Mouse (Mus musculus) embryo, embryonic 11 days (tissue): Measurements from ENCODE around the gene Zfp143.
"Not testable (repeated sequence)": the region's sequence is repeated elsewhere in the genome, so short reads cannot be mapped to it uniquely, and the experiment has no call there.

Experiments
- DNase-seq: peaks from one replicate; pipeline ENCODE4 v3.0.0-alpha.2; 2015

Gene Zfp143

DNA sequence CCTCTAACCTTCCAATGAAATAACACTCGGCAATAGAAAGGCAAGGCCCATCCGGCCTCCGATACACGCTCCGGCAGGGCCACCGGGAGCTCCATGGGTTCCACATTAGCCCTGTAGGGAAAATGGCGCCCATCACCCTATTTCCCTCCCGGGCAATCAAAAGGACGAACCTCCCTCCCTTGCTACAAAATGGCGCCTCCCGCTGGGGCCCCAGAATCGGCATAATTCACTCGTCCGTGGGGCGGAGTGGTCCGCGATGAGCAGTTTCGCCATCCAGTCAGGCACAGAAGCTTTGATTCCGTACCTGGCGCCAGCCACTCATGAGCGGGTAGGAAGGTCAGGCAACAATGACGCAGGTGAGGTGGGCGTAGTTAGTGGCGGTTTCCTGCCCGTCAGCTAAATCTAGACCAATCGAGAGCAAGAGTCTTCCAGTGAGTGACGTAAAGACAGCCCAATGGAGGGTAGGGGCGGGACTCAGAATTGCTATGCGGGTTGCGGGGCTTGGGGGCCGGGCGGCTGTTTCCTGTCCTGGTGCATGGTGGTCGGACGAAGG, at the start of gene Zfp143:
Gene Zfp143 (plus strand): TSS at position 19 of the 553 bp plus-strand sequence.
- DNase-seq, result peak; percentile 99

DNA sequence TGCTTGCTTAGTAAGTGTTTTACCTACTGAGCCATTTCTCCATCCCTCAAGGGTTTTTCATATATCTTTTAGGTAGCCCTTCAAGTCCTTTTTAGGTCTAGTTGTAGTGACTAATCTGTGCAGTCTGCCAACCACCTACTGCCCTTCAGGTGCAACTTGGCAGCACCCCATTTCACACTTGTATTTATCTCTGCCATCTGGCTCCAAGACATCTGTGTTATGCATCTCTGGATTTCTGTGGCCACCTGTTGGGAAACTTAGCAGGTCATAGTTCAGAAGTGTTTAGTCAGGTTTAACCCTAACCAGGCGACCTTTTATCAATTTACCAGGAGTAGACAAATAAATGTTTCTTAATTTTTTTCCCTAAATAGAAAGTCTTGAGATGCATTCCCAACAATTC, 49.6 kb upstream of the Zfp143 start:
- no peak for DNase-seq

DNA sequence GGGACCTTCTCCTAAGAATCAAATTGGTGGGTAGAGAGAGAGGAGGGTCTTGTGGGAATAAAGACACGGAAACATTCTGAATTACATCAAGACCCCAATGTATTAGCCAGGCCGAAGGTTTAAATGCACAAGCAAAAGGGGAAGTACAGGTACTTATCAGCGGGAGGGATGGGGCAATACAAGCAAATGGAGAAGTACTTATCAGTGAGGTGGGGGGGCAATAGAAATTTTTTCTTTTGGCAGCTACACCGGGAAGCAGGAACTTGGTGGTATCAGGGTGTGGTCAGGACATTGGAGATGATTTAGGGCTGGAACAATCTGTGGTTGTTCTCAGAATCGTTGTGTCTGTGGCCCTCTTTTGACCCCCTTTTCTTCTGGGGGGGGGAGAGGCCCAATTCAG, 46.7 kb upstream of the Zfp143 start:
- no peak for DNase-seq

DNA sequence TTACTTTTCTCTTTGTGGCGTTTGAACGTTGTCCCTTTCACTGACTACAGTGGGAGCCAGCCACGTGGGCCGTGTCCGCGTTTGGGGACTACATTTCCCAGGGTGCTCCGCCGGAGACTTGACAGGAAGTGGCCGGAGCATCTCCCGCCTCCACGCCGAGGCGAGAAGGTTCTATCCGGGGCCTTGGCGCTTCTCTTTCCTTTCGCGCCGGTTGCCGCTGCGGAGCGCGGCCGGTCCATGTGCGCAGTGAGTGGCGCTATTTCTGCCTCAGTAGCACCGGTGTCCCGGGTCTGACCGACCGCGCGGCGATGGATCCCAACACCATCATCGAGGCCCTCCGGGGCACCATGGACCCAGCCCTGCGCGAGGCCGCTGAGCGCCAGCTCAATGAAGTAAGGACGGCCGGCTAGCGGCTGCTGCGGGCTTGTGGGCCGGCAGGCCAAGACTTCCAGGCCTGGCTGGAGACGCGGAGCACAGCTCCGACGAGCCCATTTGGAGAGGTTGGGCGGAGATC, 42.8 kb upstream of the Zfp143 start, which contains the start of gene Ipo7:
Gene Ipo7 (plus strand): TSS at position 158 of the 514 bp plus-strand sequence.
- peak; percentile 97 for DNase-seq

DNA sequence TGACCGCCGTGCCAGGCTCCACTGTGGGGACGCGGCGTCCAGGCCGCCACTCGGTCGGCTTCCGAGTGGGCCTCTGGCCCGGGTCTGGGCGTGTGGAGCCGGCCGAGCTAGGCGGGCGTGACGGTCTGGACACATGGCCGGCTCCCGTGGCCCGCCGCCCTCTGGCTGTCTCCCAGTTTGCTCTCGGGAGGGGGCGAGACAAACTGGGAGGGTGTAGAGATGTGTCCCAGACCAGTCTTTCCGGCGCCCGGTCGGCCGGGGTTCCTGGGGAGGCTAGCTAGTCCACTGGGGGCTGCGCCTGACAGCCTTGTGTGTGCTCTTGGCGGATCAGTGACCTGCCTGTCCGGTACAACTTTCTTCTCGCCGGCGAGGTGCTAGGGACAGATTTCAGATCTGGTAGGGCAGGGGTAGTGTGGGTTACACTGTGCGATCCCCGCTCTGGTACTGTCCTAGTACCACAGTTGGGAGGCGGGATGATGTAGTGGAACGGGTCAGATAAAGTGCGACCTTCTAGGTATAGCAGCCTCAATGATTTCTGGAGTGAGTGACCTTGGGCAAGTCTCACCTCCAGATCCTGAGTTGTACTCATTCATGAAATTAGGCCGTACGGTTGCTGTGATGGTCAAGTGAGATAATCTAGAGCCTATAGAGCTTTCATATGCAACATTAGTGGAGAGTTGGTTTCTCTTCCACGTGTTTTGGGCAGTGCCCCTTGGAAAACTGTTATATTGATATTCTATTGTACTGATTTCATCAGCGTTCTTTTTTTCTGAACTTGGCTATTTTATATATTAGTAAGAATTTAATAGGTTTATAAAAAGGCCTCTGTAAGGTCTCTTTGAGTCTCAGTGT, 42.2 kb upstream of the Zfp143 start:
- no peak for DNase-seq

DNA sequence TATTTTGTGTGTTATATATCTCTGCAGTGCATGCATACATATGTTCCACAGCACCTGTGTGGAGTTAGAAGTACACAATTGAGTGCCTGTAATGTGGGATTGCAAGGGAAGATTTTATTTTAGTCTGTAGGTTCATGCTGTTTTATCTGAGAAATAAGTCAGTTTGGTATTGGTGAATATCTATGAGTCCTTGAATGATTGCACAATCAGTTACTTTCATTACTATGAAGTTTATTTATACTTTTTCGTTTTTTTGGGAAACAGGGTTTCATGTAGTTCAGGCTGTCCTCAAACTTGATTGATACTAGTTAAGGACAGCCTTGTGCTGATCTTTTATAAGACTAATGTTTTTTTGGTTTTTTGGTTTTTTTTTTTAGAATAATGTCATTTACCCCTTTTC, 37.5 kb upstream of the Zfp143 start:
- no peak for DNase-seq

DNA sequence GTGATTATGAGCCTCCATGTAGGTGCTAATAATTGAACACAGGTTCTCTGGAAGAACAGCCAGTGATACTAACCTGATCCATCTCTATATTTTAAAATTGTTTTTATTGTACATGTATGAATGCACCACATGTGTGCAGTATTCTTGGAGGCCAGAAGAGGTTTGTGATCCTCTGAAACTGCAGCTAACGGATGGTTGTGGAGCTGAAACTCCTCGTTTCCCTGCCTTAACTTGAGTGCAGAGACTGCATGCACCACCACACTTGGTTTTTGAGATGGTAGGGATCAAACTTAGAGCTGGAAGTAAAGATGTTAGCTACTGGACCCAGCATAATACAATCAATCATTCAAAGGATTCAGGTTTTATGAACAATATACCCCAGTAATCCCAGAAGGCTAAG, 34.4 kb upstream of the Zfp143 start:
- DNase-seq, result no peak

DNA sequence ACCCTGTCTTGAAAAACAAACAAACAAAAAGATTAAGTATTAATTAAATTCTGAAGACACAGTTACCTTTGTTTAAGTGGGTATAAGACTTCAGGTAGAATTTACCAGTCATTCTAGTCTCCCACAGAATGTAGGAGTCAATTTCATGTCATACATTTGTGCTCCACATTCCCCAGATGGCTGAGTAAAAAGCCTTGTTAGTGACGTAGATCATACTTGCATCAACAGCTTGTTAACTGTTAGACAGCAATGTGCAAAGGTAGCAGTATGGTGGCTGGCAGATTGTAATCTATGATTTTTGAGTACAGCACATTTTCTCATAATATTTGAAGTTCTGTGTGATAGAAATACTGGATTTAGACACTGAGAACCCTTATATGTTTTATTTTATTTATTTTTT, 32.2 kb upstream of the Zfp143 start:
- no peak for DNase-seq

DNA sequence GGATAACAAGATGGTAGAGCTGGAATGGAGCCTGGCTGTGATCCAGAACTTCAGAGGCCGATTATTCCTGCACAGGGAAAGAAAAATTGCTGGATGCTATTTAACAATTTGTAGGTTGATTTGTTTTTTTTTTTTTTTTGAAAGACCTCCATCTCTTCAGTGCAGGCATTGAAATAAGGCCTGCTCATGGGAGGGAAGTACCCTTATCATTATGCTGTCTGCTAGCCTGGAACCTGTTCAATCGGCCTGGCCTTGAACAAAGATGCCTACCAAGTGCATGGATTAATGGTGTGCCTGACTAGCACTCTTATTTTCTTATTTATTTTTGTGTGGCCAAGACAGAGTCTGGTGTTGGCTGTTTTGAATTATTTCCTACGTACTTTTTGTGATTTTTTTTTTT, 30.7 kb upstream of the Zfp143 start:
- no peak for DNase-seq

DNA sequence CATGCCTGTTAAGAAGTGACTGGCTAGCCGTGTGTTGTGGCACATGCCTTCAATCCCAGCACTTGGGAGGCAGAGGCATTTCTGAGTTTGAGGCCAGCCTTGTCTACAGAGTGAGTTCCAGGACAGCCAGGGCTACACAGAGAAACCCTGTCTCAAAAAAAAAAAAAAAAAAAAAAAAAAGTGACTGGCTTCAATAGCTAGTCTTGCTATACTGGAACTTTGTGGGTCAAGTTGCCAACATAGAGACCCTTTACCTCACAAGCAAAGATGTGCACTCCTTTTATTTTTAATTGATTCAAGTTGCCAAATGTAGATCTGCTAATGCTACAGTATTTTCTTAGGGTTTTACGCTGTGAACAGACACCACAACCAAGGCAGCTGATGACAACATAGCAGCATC, 3.3 kb upstream of the Zfp143 start:
- DNase-seq, result not testable (repeated sequence)

DNA sequence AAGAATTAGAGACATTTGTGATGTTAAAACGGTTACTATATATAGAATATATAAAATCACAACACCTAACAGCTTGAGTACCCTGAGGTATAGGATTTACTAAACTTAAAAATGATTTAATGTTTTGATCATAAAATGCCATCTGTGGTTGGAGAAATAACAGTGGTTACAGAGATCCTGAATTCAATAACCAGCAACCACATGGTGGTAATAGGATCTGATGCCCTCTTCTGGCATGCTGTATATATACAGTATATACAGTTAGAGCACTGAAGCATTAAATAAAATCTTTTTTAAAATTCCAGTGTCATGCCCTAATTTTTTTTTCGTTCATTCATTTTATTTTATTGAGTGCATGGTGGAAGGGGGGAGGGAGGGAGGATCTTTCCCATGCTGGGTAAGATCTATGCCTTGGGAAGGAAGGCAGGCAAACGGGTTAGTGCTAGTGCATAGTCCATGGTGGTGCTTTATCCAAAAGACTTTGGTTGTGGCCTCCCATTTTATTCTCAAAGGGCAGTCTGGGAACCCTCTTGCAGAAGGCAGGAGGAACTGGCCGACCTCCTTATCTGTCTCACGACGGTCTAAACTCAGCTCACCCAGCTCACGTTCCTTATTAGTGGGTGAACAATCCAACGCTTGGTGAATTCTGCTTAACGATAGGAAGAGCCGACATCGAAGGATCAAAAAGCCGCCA, 1.8 kb upstream of the Zfp143 start:
- peak; percentile 21 for DNase-seq

DNA sequence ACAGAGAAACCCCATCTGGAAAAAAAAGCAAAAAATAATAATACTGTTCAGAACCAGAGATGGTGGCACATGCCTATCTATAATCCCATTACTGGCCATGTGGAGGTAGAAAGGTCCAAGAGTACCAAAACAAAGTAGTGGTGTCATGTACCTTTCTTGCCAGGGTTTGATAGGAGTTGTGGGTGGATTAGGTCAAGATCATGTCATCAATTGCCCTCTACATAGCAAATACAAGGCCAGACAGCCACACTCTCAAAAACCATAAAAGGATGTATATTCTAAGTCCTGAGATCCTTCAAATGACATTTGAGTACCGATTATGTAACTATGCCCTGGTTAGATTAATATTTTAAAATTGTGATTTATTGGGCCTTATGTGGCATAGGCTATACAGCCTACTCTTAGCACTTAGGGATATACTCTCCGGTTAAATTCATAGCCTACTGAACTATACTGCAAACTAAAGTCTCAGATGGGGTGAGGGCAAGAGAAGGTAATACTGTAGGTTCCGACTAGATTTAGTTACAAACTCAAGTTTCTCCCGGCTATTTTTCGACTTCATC, 830 bp upstream of the Zfp143 start:
- no peak for DNase-seq

DNA sequence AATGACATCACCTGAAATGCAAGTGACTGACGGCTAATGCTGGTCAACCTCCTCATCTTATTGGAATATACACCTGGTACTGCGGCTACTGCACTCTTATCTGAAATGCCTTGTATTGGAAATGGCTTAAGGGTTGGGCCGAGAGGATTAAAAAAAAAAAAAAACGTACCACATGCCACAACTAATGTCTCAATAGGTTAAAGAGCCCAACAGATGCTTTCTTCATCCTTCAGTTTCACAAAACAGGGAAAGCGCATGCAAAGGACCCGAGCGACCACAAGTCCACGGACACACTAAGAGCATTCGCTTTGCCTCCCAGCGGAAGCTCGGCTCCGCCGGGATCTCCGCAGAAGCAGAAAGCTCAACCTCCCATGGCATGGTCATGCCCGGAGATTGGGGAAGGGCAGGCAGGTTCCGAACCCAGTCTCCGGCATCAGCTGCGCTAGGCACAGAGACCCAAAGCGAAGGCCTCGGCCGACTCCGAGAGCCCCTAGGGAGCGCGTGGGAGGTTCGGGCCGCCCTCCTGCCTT, 283 bp upstream of the Zfp143 start:
- DNase-seq, result no peak

DNA sequence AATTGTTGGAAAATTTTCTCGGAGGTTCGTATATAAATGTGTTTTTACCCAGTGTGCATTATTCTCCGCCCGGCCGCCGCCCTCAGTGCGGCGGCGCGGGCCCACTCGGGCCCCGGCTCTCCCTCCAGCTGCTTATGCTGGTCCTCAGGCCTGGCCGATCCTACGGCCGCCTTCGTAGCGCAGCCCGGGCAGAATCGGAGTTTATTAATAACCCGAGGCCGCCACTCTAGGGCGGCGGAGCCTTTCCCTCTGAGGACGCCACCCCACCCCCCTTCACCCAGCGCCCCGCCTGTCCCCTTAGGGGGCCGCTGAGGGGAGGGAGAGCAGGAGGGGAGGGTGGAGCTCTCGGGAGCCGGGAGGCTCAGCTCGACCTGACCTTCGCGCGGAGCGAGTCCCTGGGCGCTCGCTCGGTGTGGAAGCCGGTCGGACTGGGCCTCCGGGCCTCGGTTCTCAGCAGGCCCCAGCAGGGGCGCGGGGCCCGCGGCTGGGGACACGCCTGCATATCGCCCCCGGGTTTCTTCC, 796 bp downstream of the Zfp143 start:
- peak; percentile 92 for DNase-seq

DNA sequence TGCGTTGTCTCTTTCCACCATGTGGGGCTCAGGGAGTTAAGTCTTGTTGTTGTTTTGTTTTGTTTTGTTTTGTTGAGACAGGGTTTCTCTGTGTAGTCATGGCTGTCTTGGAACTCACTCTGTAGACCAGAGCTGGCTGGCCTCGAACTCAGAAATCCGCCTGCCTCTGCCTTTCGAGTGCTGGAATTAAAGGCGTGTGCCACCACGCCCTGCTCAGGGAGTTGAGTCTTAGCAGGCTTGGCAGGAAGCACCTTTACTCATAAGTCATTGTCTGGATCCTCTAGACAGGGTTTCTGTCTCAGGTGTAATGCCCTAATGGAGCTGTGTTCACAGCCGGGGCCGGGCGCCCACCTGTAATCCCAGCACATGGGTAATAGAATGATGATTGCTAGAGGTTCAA, 2.7 kb downstream of the Zfp143 start:
- DNase-seq, result no peak

DNA sequence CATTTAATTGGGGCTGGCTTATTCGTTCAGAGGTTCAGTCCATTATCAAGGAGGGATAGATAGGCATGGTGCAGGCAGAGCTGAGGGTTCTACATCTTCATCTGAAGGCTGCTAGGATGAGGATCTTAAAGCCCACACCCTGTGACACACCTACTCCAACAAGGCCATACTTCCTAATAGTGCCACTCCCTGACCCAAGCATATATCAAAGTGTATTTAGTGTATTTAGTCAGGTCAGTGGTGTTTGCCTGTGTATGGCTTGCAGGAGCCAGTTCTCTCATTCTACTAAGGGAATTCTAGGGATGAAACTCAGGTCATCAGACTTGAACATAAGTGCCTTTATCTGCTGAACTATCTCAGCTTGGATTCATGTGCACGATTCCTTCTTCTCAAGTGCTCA, 8.1 kb downstream of the Zfp143 start:
- no peak for DNase-seq

DNA sequence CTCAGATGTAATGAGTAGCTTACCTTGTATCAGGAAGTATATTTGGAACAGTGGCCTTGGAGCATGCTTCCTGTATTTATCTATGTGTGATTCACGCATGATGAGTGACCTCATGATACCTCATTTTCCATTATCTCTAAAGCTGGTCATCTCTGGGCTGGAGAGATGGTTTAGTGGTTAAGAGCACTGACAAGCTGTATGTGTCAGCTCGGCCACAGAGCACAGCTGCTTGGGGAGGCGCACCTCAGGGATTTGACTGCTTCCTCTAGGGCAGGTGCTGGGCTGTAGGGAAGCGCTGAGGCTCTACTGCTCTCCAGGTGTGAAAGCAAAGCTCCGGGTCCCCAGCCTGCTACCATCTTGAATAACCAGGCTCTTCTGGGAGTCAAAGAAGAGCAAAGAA, 17.2 kb downstream of the Zfp143 start:
- no peak for DNase-seq

DNA sequence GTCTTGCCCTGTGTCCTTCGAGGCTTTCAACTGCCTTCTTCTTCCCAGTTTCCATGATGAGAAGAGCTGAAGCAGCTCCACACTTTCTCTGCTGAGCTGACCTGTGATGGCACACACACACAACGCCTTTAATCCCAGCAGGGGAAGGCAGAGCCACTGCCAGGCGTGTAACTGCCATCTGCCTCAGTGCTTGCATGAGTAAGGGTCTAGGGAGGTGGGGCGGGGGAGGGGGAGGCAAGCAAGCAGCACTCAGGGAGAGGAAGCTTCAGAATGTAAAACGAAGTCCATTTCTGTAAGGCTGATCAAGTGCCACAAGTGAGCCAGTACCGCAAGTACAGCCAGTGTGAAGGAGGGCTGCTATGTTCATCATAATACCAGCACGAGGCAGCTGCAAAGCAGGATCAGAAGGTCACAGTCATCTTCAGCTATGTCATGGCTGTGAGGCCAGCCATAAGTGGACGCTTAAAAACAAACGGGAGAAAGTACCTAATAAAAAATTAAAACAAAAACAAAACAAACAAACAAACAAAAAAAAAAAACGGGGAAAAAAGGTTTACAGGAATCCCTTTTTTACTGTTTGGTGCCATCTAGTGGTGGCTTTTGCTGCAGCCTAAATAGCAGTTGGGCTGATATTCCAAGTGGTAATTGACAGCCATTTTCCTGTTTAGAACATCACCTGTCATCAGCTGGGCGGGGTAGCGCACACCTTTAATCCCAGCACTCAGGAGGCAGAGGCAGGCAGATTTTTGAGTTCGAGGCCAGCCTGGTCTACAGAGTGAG, 22.6 kb downstream of the Zfp143 start:
- DNase-seq, result peak; percentile 78

DNA sequence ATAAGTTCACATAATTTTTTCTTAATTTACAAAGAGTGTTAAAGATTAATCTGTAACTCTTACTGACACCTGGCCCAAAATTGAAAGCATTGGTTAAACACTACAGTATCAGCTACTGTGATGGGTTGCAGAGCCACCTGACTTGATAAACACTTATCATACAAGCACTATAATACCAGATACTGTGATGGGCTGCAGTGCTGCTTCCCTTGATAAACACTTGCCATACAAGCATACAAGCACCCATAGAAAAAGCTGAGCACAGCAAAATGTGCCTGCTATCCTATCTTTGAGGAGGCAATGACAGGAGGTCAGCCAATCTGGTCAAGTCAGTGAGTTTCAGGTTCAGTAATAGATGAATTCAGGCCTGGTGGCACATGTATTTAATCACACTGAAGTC, 24.2 kb downstream of the Zfp143 start:
- DNase-seq, result no peak

DNA sequence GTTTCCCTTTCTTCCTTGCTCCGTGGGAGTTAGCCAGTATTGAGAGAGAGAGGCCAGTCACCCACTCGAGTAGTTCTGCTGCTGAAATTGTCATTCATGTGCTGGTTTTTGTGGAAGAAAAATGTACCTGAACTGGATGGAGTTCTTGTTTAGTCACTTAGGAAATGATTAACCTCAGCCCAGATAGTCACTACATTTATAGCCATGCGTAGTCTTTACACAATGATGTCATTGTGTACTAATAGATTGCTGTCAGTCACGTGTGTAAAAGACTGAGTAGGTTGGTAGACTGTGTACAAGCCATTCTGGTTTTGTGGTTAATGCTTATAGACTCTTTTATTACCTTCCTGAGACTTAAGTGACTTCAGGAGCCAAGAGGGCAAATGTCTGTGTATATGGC, 26.9 kb downstream of the Zfp143 start:
- no peak for DNase-seq

DNA sequence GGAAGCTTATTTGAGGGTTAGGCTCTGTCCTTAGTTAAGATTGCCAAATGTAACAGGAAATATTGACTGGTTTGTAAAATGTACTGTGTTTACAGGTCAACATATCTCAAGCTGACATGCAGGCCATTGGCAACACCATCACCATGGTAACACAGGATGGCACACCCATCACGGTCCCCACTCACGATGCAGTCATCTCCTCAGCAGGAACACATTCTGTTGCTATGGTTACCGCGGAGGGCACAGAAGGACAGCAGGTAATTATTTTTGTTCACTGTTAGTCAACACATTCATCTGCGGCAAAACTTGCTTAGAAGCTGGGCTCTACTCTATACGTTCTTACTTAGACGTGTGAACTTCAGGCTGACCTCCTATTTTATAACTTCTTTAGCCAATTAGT, 30.7 kb downstream of the Zfp143 start:
- peak; percentile 4 for DNase-seq

DNA sequence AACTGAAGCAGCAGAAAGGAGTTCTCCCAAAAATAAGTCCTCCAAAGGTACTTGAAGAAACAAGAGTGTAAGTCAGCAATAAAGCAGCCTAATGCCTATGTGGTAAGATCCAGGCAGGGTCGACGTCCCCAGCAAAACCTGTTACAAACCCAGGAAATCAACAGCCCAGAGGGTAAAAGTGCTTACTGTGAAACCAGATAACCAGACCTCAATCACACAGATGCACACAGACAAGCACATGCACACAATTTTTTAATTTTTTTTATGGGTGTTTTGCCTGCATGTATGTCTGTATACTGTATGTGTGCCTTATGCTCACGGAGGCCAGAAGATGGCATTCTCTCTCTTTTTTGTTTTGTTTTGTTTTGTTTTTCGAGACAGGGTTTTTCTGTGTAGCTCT, 35.3 kb downstream of the Zfp143 start:
- DNase-seq, result no peak
